Mouse (Mus musculus) layer of hippocampus, postnatal 14 days (tissue): ENCODE data around the gene Rere. TPM values are rescaled to one million over a fixed set of nuclear protein-coding genes. Genes with fewer than 3 reads are reported as not detected.
"Not testable (repeated sequence)": the region's sequence is repeated elsewhere in the genome, so short reads cannot be mapped to it uniquely, and the experiment has no call there.

Source experiments
- DNase-seq, 2 experiments: peaks; one replicate each; pipeline ENCODE4 v3.0.0; 2021 to 2022; ENCODE audit warnings: low spot score in 2 of 2, mixed read lengths in 1 of 2
- total RNA-seq, 2 experiments: library from RNA; stranded (reverse); gene quantifications; 2 replicates each; pipeline ENCODE4 v1.2.3; 2021

Gene Rere
- total RNA-seq, 2 experiments from 2014 or later: 118 to 127 TPM

- DNase-seq: no peak
Observed at GRCm38 (mm10) chr4:150456452-150456851, 175.0 kb downstream of the Rere start.

- DNase-seq: no peak
Observed at GRCm38 (mm10) chr4:150456886-150457285, 175.4 kb downstream of the Rere start.

DNA sequence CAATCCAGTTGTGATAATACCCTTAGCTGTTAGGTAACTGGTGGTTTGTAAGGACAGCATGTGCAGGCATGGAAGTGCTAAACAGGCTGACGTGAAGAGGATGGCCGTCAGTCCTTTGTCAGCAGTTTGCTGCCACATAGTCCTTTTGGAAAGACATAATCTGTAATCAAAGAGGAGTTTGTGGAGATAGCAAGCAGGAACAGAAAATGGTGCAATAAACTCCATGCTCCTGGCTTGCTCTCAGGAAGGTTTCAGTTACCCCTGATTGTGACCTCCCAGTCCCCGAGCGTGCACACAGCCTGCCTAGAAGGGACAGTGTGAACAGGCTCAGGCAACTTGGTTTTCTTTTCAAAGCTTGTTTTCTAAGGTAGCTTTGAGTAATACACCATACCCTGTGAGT lies 175.9 kb downstream of the Rere start:
- DNase-seq: no peak

- DNase-seq: no peak
Observed at GRCm38 (mm10) chr4:150457771-150458170, 176.3 kb downstream of the Rere start.

- DNase-seq: no peak
Observed at GRCm38 (mm10) chr4:150459022-150459794, 177.8 kb downstream of the Rere start.

GRCm38 (mm10) chr4:150460451-150460850 lies 179.0 kb downstream of the Rere start:
- no peak for DNase-seq

DNA sequence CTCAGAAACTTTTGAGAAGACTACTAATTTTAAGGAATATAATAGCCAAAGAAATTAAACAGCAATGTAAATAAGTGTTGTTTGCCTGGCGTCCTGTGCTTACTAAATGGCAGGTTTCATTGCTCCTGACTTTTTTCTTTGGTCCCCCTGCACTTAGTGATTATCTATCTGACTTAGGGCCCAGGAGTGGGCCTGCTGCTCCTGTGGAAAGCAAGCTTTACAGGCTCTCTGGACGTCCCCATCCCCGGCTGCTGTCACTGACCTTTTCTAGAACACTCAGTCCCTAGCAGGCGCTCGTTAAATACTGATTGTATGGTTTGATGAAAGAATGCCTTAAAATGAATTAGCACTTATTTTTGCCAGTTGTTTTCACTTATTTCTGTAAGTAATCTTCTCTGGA lies 179.6 kb downstream of the Rere start:
- no peak for DNase-seq

GRCm38 (mm10) chr4:150461427-150462189 lies 180.2 kb downstream of the Rere start:
- no peak for DNase-seq

DNA sequence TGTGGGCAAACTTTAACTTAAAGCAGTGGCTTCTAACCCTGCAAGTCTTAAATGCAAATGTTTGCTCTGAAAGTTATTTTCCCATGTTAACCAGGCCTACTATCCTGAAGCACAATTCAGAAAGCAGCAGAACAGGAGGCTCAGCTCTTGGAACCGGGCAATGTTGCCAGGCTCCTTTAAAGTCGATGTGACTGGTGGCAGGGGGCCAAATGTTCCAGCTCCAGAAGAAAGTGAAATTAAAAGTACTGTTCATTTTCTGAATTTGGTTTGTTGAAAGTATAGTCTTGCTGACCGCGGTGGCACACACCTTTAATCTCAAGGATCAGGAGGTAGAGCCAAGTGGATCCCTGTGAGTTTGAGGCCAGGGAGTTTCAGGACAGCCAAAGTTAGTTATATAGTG lies 180.9 kb downstream of the Rere start:
- DNase-seq: peak in 1 of 2 experiments; percentile 60

DNA sequence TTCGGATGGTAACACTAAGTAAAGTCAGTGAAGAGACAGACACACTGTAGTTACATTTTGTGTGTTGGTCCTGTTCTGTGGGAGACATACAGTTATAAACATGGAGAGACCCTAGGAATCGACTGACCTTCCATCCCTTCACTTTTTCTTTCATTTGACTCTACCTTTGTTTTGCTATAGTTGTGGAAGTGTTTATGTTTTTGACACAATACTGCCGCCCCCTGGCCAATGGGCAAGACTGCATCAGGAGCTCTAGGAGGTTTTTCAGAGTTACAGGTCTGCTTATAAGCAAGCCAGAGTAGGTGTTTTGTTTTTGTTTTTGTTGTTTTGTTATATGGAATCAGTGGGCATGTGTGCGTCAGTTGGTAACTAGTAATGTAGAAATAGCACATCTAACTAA lies 184.3 kb downstream of the Rere start:
- DNase-seq: peak; percentile 58 to 83

- no peak for DNase-seq
Observed at GRCm38 (mm10) chr4:150469274-150469673, 187.8 kb downstream of the Rere start.

DNA sequence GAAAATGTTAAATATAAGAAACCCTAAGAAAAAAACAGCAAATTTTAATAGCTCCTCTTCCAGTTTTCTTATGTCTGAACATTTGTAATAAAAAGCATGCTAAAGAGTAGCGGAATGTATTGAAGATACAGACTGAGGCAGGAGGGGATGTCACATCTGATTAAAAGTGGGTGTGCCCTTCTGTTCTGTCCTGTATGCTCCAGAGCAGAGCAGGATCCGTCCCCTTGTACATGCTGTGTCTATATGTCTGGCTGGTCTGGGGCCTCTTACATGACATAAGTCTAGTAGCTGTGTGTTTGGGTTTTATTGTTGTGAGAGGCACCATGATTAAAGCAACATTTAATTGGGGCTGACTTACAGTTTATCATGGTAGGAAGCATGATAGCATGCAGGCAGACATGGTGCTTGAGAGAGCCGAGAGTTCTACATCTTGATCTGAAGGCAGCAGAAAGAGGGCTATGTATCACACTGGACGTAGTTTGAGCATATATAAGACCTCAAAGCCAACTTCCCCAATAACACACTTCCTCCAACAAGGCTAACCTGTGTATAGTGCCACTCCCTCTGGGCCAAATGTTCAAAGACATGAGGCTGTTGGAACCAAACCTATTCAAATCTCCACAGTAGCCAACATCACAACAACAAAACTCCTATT lies 189.4 kb downstream of the Rere start:
- no peak for DNase-seq

DNA sequence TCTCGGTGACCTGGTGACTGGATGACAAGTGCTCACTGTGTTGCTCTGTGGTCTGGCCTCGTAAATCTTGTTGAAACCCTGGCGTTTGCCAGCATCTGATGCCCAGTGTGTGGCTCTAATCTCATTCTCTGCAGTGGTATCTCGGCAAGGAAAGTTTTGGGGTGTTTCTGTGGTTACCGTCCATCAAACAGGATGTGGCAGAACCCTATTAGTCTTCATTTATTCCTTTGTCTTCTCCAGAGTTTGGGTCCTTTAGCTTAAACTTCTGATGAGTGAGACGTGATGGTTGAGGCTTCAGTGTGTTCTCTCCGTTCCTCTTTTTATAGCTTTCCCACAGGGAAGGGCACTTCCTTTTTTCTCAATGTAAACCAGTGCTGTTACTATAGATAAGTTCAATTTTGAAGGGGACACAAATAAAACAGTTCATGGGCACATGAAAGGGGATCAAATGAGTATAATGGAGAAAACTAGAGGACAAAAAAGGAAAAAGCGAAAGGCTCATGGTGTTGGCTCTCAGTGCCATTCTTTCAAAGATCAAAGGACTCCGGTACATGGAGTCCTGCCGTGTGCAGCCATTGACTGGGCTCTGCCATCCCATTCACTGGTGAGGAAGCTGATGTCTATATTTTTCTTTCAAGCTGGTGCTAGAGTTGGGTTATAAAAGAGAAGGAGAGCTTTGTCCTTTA lies 191.4 kb downstream of the Rere start:
- no peak for DNase-seq

DNA sequence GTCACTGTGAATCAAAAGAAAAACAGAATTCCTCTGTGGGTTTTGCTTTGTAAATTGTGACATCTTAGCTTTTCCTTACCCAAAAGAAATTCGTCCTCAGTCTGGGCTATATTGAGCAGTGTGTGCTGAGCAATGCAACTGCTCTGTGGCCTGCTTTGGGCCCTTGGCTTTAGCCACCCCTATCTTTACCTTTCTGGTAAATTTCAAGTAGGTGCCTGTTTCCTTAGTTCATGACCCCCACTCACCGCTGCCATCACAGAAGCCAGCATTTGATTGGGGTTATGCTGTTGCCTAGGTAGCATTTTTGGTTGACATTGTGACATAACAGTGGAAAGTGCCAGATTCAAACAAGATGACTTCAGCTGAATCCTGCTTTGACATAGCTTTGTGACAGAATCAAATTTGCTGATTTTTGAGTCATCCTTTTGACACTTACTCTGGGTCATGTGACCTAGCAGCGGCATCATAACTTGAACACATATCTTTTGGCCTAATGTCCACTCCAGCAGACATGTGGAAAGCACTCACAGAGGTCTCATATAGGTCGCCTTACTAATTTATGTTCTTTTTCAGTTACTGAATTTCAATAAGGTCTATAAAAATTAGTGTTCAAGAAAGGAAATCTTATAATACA lies 192.1 kb downstream of the Rere start:
- no peak for DNase-seq

GRCm38 (mm10) chr4:150474086-150474485 lies 192.6 kb downstream of the Rere start:
- no peak for DNase-seq

- no peak for DNase-seq
Observed at GRCm38 (mm10) chr4:150476258-150476657, 194.8 kb downstream of the Rere start.

GRCm38 (mm10) chr4:150478006-150478405 lies 196.6 kb downstream of the Rere start:
- no peak for DNase-seq

DNA sequence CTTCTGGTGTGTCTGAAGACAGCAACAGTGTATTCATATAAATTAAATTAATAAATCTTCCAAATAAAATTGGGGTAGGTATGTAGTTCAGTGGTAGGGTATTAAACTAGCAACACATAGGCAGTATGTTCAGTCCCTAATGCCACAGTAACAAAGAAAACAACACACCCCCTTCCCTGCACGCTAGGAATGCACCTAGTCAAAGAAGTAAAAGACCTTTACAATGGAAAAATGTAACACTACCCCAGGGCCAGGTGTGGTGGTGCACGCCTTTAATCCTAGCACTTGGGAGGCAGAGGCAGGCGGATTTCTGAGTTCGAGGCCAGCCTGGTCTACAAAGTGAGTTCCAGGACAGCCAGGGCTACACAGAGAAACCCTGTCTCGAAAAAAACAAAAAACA lies 201.6 kb downstream of the Rere start:
- not testable (repeated sequence) for DNase-seq

- DNase-seq: peak in 1 of 2 experiments; percentile 15
Observed at GRCm38 (mm10) chr4:150486097-150486496, 204.7 kb downstream of the Rere start.

GRCm38 (mm10) chr4:150487109-150487508 lies 205.7 kb downstream of the Rere start:
- DNase-seq: no peak
